Mouse (Mus musculus) midbrain, embryonic 16.5 days (tissue): ENCODE measurements at regions not wholly inside any gene's neighbourhood (a gene's known extent, or its start where the extent isn't known, plus 50 kb on each side); places are given as distances from the start of the nearest gene placed in this dataset.

ENCODE experiments used
- ATAC-seq: fragments of 200-750 bp; cut with Nextera tagmentation; 2 replicates; pipeline ENCODE4 v1.8.0; 2017; ENCODE audit warnings: moderate TSS enrichment
- H3K27ac ChIP-seq: fragments of 300-500 bp; sonication (generic); 2 replicates; pipeline ENCODE4 v1.5.1; 2014; ENCODE audit warnings: mild to moderate bottlenecking, low read length, mixed read lengths
- H3K27me3 ChIP-seq: fragments of 300-500 bp; sonication (generic); 2 replicates; pipeline ENCODE4 v1.6.1; 2014; ENCODE audit warnings: low read depth, low read length, mixed read lengths; ENCODE audit not compliant: control insufficient read depth, insufficient read depth
- H3K36me3 ChIP-seq: fragments of 300-500 bp; sonication (generic); 2 replicates; pipeline ENCODE4 v1.6.1; 2014; ENCODE audit warnings: mild to moderate bottlenecking, low read length, moderate library complexity, mixed read lengths; ENCODE audit not compliant: control insufficient read depth, insufficient read depth
- H3K4me1 ChIP-seq: fragments of 300-500 bp; sonication (generic); 2 replicates; pipeline ENCODE4 v1.6.1; 2014; ENCODE audit warnings: mild to moderate bottlenecking, low read length, mixed read lengths; ENCODE audit not compliant: control insufficient read depth, insufficient read depth
- H3K4me2 ChIP-seq: fragments of 300-500 bp; sonication (generic); 2 replicates; pipeline ENCODE4 v1.6.1; 2014; ENCODE audit warnings: mild to moderate bottlenecking, low read length, mixed read lengths
- H3K4me3 ChIP-seq: fragments of 300-500 bp; sonication (generic); 2 replicates; pipeline ENCODE4 v1.5.1; 2014; ENCODE audit warnings: low read depth, mild to moderate bottlenecking, low read length, moderate library complexity, mixed read lengths
- H3K9ac ChIP-seq: fragments of 300-500 bp; sonication (generic); 2 replicates; pipeline ENCODE4 v1.6.1; 2014; ENCODE audit warnings: low read depth, low read length, mixed read lengths
- H3K9me3 ChIP-seq: fragments of 300-500 bp; sonication (generic); replicated peaks from 2 replicates; pipeline ENCODE4 v1.6.1; 2014; ENCODE audit warnings: mild to moderate bottlenecking, low read length, mixed read lengths; ENCODE audit not compliant: control insufficient read depth, poor library complexity, severe bottlenecking
- WGBS: fragments of 180-500 bp; shearing (Covaris S2); extraction: QIAGEN DNeasy Blood & Tissue Kit; methylation state at CpG from one replicate; pipeline ENCODE4 v1.1.7; 2014; 5-methylcytosine and 5-hydroxymethylcytosine counted together

DNA sequence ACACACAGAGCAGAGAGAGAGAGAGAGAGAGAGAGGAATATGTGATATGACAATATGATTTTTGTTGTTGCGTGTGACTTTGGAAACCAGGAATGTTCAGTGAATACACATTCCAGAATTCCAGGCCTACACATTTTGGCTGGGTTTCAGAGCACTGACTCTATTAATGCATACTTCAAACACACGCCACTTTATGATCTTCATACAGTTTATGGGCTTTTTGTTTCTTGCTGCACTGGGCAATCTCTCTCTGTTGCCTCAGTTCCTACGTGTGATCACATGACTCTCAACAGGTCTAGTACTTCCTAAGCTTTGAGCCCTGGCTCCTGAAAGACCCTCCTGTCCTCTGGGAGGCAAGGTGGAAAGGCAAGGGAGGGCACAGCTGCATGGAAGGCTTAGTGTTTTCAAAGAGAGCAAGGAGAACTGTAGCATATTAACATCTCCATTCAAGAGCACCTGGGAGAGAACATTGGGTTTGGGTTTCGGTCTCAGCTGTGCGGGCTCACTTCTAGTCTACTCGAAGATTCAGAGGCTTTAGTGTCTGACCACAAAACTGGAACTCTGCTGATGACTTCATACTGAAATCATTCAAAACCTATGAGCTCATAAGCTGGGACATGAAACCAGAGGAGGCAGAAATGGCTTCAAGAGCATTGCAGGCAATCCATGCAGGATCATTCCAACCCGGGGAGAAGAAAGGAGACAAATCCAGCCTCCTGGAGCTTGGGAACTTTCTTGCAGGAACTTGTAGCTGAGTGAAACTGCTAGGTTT lies 87.9 kb upstream of the C1qtnf3 start:
- Histone ChIP-seq H3K4me3 (no peak overlapping the region), H3K36me3 (no peaks in the 10 kb centered on the region), H3K9ac (no peak overlapping the region), H3K4me2 (no peak overlapping the region), H3K4me1 (no peaks in the 10 kb centered on the region), H3K27me3 (no peaks in the 10 kb centered on the region), H3K9me3 (no peaks in the 10 kb centered on the region), H3K27ac (no peak overlapping the region)
- WGBS, result 91% methylated on average over 7 of the region's 7 CpGs
- no peak for ATAC-seq

- no peak overlapping the region for H3K4me3 ChIP-seq
- H3K9me3 ChIP-seq, result no peaks in the 10 kb centered on the region
- WGBS, result 84% methylated on average over 5 of the region's 5 CpGs
- no peaks in the 10 kb centered on the region for H3K36me3 ChIP-seq
- H3K4me1 ChIP-seq, result no peaks in the 10 kb centered on the region
- no peak for ATAC-seq
- H3K4me2 ChIP-seq, result no peak overlapping the region
- H3K27ac ChIP-seq, result no peak overlapping the region
- H3K27me3 ChIP-seq, result no peaks in the 10 kb centered on the region
- no peak overlapping the region for H3K9ac ChIP-seq
These were observed 87.0 kb upstream of the C1qtnf3 start for GRCm38 (mm10) chr15:10865109-10865508.

DNA sequence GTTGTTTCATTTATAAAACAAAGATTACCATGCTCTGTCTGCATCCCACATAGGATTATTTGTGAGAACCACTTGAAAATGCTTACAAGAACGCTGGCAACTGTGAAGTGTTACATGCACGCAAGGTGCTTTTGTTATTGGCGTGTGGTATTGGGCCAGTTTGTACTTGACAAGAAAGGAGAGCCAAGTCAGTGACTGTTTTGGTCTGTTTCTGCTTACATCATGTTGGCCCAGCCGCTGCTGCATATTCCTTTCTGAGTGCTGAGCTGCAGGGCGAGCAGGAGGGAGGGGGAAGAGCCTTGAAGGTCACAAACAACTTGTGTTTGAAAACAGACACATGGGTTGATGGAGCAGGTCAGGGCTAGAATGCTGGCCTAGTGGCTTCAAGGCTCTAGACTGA lies 85.3 kb upstream of the C1qtnf3 start:
- H3K4me3 ChIP-seq, result no peak overlapping the region
- H3K27ac ChIP-seq, result no peak overlapping the region
- ATAC-seq, result no peak
- H3K9ac ChIP-seq, result no peak overlapping the region
- H3K9me3 ChIP-seq, result no peaks in the 10 kb centered on the region
- no peaks in the 10 kb centered on the region for H3K27me3 ChIP-seq
- 84% methylated on average over 5 of the region's 5 CpGs for WGBS
- H3K4me1 ChIP-seq, result no peaks in the 10 kb centered on the region
- H3K4me2 ChIP-seq, result no peak overlapping the region
- no peaks in the 10 kb centered on the region for H3K36me3 ChIP-seq

GRCm38 (mm10) chr15:10868115-10868514 lies 84.0 kb upstream of the C1qtnf3 start:
- Histone ChIP-seq H3K9me3 (no peaks in the 10 kb centered on the region), H3K4me1 (no peaks in the 10 kb centered on the region), H3K9ac (no peak overlapping the region), H3K27ac (no peak overlapping the region), H3K4me3 (no peak overlapping the region), H3K36me3 (no peaks in the 10 kb centered on the region), H3K27me3 (no peaks in the 10 kb centered on the region), H3K4me2 (no peak overlapping the region)
- 89% methylated on average over 7 of the region's 7 CpGs for WGBS
- ATAC-seq, result no peak

- H3K4me3 ChIP-seq, result no peak overlapping the region
- no peaks in the 10 kb centered on the region for H3K27me3 ChIP-seq
- H3K27ac ChIP-seq, result no peak overlapping the region
- 74% methylated on average over 14 of the region's 14 CpGs for WGBS
- no peaks in the 10 kb centered on the region for H3K4me1 ChIP-seq
- no peak overlapping the region for H3K4me2 ChIP-seq
- no peak overlapping the region for H3K9ac ChIP-seq
- H3K36me3 ChIP-seq, result no peaks in the 10 kb centered on the region
- H3K9me3 ChIP-seq, result no peaks in the 10 kb centered on the region
- ATAC-seq, result no peak
These were observed 83.2 kb upstream of the C1qtnf3 start for GRCm38 (mm10) chr15:10868716-10869585.

DNA sequence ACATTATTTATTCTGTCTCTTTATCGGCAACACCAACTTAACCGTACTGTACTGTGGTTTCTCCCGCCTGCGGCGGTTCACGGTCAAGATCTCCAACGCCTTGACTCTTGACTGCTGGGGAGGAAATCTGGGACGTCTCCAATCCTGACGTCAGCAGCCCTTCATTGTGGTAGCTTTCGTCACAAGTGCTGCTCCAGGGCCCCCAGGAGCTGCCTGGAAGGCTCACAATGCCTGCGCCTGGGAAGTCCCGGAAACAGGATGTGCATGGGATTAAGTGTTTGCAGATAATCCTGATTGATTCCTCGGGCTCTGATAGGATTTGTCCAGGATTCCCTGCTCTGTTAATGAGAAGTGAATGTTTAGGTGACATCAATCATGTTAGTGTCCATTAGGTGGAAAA lies 82.3 kb upstream of the C1qtnf3 start:
- Histone ChIP-seq H3K4me1 (no peaks in the 10 kb centered on the region), H3K36me3 (no peaks in the 10 kb centered on the region), H3K9me3 (no peaks in the 10 kb centered on the region), H3K4me3 (no peak overlapping the region), H3K9ac (no peak overlapping the region), H3K4me2 (no peak overlapping the region), H3K27me3 (no peaks in the 10 kb centered on the region), H3K27ac (no peak overlapping the region)
- no peak for ATAC-seq
- 48% methylated on average over 13 of the region's 13 CpGs for WGBS

DNA sequence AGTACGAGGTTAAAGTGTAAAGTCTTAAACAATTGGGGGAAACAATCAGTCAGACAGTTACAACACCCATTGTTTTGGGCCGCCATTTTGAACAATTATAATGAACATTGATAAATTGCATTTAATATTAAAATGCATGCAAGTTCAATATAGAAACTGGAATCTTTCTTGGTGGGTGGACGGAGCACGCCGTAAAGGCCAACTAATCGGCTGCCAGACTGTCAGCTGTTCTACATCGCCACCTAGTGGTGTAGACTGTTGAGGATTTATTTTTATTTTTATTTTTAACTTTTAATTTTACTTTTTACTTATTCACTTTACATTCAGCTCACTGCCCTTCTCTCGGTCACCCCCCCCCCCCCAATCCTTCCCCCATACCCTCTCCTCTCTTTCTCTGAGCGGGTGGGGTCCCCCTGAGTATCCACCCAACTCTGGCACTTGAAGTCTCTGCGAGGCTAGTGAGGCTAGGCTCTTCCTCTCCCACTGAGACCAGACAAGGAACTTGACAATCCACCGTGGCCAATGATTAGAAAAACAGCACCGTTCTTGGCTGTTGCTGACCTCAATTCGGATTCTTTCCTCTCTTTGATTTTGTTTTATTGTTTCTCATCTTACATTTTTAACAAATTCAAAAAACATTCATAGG lies 79.7 kb upstream of the C1qtnf3 start:
- WGBS, result 13% methylated on average over 11 of the region's 13 CpGs
- Histone ChIP-seq H3K4me1 (no peaks in the 10 kb centered on the region), H3K4me3 (no peak overlapping the region), H3K27ac (no peak overlapping the region), H3K4me2 (no peak overlapping the region), H3K27me3 (no peaks in the 10 kb centered on the region), H3K36me3 (no peaks in the 10 kb centered on the region), H3K9me3 (no peaks in the 10 kb centered on the region), H3K9ac (no peak overlapping the region)
- peak; percentile 66; the same call in 1 of the 2 replicates for ATAC-seq

- H3K36me3 ChIP-seq, result no peaks in the 10 kb centered on the region
- H3K4me2 ChIP-seq, result no peak overlapping the region
- no peak overlapping the region for H3K9ac ChIP-seq
- WGBS, result 85% methylated on average over 5 of the region's 5 CpGs
- no peaks in the 10 kb centered on the region for H3K4me1 ChIP-seq
- no peaks in the 10 kb centered on the region for H3K27me3 ChIP-seq
- no peaks in the 10 kb centered on the region for H3K9me3 ChIP-seq
- no peak overlapping the region for H3K27ac ChIP-seq
- no peak for ATAC-seq
- no peak overlapping the region for H3K4me3 ChIP-seq
These were observed 75.8 kb upstream of the C1qtnf3 start for GRCm38 (mm10) chr15:10876328-10876727.

- H3K27ac ChIP-seq, result no peak overlapping the region
- no peaks in the 10 kb centered on the region for H3K4me1 ChIP-seq
- ATAC-seq, result no peak
- no peaks in the 10 kb centered on the region for H3K27me3 ChIP-seq
- H3K36me3 ChIP-seq, result no peaks in the 10 kb centered on the region
- 80% methylated on average over 1 of the region's 1 CpGs for WGBS
- H3K4me2 ChIP-seq, result no peak overlapping the region
- H3K9me3 ChIP-seq, result no peaks in the 10 kb centered on the region
- H3K9ac ChIP-seq, result no peak overlapping the region
- no peak overlapping the region for H3K4me3 ChIP-seq
These were observed 70.4 kb upstream of the C1qtnf3 start for GRCm38 (mm10) chr15:10881726-10882125.
